Mouse (Mus musculus) liver, postnatal 0 days (tissue): Measurements from ENCODE around the gene Stom.

ENCODE experiments used
- CTCF ChIP-seq: sonication (generic); IDR thresholded peaks from 2 replicates; pipeline ENCODE4 v1.5.1; 2016; ENCODE audit warnings: antibody characterized with exemption, low read depth
- EP300 ChIP-seq: IDR thresholded peaks from 2 replicates; pipeline ENCODE4 v1.6.1; 2016; ENCODE audit warnings: antibody characterized with exemption, low read depth, mild to moderate bottlenecking

DNA sequence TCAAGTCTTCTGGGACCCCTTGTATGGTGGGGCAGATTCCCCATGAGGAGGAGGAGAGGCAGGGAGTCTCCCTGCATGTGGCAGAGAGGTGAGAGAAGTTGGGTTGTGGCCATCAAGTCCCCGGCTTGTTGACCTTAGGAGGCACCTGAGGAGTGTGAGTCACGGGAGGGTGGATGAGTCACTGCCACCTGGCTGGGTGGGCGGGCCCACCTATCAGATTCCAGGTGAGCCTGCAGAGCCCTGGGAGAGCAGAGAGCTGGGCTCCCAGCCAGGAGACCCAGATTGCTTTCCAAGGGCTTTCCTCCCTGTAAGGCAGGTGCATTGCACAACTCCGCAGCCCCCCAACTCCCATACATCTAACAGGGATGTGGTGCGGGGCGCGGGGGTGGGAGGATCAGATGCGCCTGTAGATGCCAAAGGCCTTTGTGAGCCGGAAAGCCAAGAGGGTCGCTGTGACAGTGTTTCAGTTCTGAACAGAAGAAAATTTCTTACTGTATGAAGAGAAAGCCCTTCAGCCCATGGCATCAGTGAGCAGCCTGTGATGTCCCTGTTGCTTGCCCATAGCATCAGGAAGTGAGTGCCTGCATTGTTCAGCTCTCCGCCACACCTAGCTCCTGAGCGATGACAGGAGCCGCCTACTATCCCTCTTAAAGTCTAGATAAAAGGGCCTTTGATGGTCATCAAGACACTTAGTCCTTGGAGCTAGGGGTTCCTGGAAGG lies 69.5 kb downstream of the Stom start:
- no peak for TF ChIP-seq CTCF
- TF ChIP-seq EP300 = no peak
